Comparison of ENCODE assay signal across 29 mouse cellular contexts in genomic region chr3:68514717-68515116, GRCm38 (mm10).
DNase-seq lines count a peak whose midpoint lies in the region; ATAC-seq lines count a peak whose summit lies in the region.
"Had no signal": no experiment of that assay in that cellular context is flagged by ENCODE, and none has a peak within 500 bp of the region (broad histone marks: within the 10 kb centered on the region; RNA-seq: fewer than 3 reads in every experiment).

No protein-coding gene starts in this region.

- H3K9ac ChIP-seq in kidney, embryonic 16.5 days (replicated peaks; ENCODE audit: low read length): no peak overlapping the region
- H3K9ac ChIP-seq in intestine, embryonic 15.5 days: no peak overlapping the region
- H3K9ac ChIP-seq: embryonic facial prominence, embryonic 12.5 days; heart, embryonic 13.5 days; hindbrain, embryonic 15.5 days; lung, embryonic 15.5 days; midbrain, embryonic 15.5 days had no signal

- no peak overlapping the region for H3K4me2 ChIP-seq in kidney, embryonic 16.5 days (replicated peaks; ENCODE audit: low read depth, low read length)
- no peak overlapping the region for H3K4me2 ChIP-seq in intestine, embryonic 15.5 days (replicated peaks)
- H3K4me2 ChIP-seq: embryonic facial prominence, embryonic 12.5 days; heart, embryonic 13.5 days; hindbrain, embryonic 15.5 days; lung, embryonic 15.5 days; midbrain, embryonic 15.5 days had no signal

- H3K4me1 ChIP-seq in kidney, embryonic 16.5 days (ENCODE audit: insufficient read depth, low read length): peaks cover 24% of the 10 kb centered on the region
- peaks cover 5% of the 10 kb centered on the region; the same call in 1 of the 2 replicates for H3K4me1 ChIP-seq in intestine, embryonic 15.5 days (replicated peaks)
- H3K4me1 ChIP-seq: embryonic facial prominence, embryonic 12.5 days had no signal

- no peaks in the 10 kb centered on the region for H3K36me3 ChIP-seq in kidney, embryonic 16.5 days (ENCODE audit: insufficient read depth, low read length)
- H3K36me3 ChIP-seq in intestine, embryonic 15.5 days: no peaks in the 10 kb centered on the region
- H3K36me3 ChIP-seq: embryonic facial prominence, embryonic 12.5 days; hindbrain, embryonic 10.5 days; hindbrain, embryonic 15.5 days; lung, embryonic 15.5 days; midbrain, embryonic 10.5 days; midbrain, embryonic 15.5 days had no signal

- peak; percentile 69 for DNase-seq in kidney, adult 11 months
- no peak for DNase-seq in kidney, postnatal 10 days
- peak; percentile 60 for DNase-seq in kidney, postnatal 14 days
- DNase-seq in kidney, postnatal 36 days: peak; percentile 49 to 79
- no peak for DNase-seq in left cerebral cortex, adult 8-10 months (ENCODE audit: low spot score in 2 of 2)
- DNase-seq: adrenal gland, postnatal 25 days; cerebellum, adult 11-12 months; cerebellum, adult 9-11 months; embryo, embryonic 11 days; gastrocnemius, adult 2 months; gastrocnemius, postnatal 36 days; heart, adult 2 months; heart, postnatal 10 days; layer of hippocampus, postnatal 36 days; liver; right cerebral cortex, adult 18-20 months; thymus, adult 2 months; thymus, postnatal 36 days had no signal

- no peak for ATAC-seq in kidney, embryonic 16.5 days (ENCODE audit: low FRiP score, low TSS enrichment)
- ATAC-seq in intestine, embryonic 15.5 days: peak; percentile 55
- ATAC-seq: inflammation-experienced regulatory T-cells, adult 6 months had no signal

- no peak overlapping the region for H3K27ac ChIP-seq in kidney, embryonic 16.5 days (ENCODE audit: low read length)
- H3K27ac ChIP-seq in intestine, embryonic 15.5 days: no peak overlapping the region
- H3K27ac ChIP-seq: embryonic facial prominence, embryonic 12.5 days; gastrocnemius, adult 2 months; heart, adult 2 months; heart, embryonic 13.5 days; hindbrain, embryonic 15.5 days; lung, embryonic 15.5 days; midbrain, embryonic 15.5 days had no signal

- no peaks in the 10 kb centered on the region for H3K27me3 ChIP-seq in kidney, embryonic 16.5 days (ENCODE audit: insufficient read depth, low read length)
- no peaks in the 10 kb centered on the region for H3K27me3 ChIP-seq in intestine, embryonic 15.5 days (replicated peaks)
- H3K27me3 ChIP-seq: embryonic facial prominence, embryonic 12.5 days; heart, embryonic 13.5 days; hindbrain, embryonic 15.5 days; lung, embryonic 15.5 days; midbrain, embryonic 15.5 days; Patski had no signal

- no peaks in the 10 kb centered on the region for H3K9me3 ChIP-seq in kidney, embryonic 16.5 days (ENCODE audit: low read length)
- H3K9me3 ChIP-seq in intestine, embryonic 15.5 days: no peaks in the 10 kb centered on the region
- H3K9me3 ChIP-seq: embryonic facial prominence, embryonic 12.5 days; heart, embryonic 13.5 days; hindbrain, embryonic 10.5 days; hindbrain, embryonic 15.5 days; lung, embryonic 15.5 days; midbrain, embryonic 10.5 days; midbrain, embryonic 15.5 days had no signal

- WGBS in kidney, embryonic 16.5 days: 80% methylated on average over 3 of the region's 3 CpGs
- 67% methylated on average over 3 of the region's 3 CpGs for WGBS in intestine, embryonic 15.5 days

- no peak overlapping the region for H3K4me3 ChIP-seq in kidney, embryonic 16.5 days (ENCODE audit: low read length)
- H3K4me3 ChIP-seq in intestine, embryonic 15.5 days (replicated peaks): no peak overlapping the region
- H3K4me3 ChIP-seq: embryonic facial prominence, embryonic 12.5 days; gastrocnemius, adult 2 months; heart, adult 2 months; heart, embryonic 13.5 days; hindbrain, embryonic 10.5 days; hindbrain, embryonic 15.5 days; lung, embryonic 15.5 days; midbrain, embryonic 10.5 days; midbrain, embryonic 15.5 days had no signal

Comparison
In these comparisons a context has a peak if more than half of its experiments do, and no peak if none do; other contexts are left out.
1. DNase-seq: peak in kidney, adult 11 months (single experiment), kidney, postnatal 14 days (single experiment) and kidney, postnatal 36 days (2 of 2); none in kidney, postnatal 10 days (single experiment) and left cerebral cortex, adult 8-10 months (0 of 2).